Mouse (Mus musculus) 3134 (cell line): ENCODE measurements around the gene Tnfsf10.

ENCODE experiments used
- DNase-seq: peaks from one replicate; pipeline ENCODE4 v3.0.0-alpha.2; 2011; ENCODE audit warnings: low spot score; ENCODE audit not compliant: insufficient read length; ENCODE audit errors: extremely low read depth

Tnfsf10 gene

GRCm38 (mm10) chr3:27370125-27370524 is 53.3 kb downstream of the Tnfsf10 start:
- DNase-seq: no peak

GRCm38 (mm10) chr3:27370582-27371275 is 53.9 kb downstream of the Tnfsf10 start:
- DNase-seq: no peak

- no peak for DNase-seq
Measured at GRCm38 (mm10) chr3:27371276-27371621, 54.4 kb downstream of the Tnfsf10 start, which contains the start of gene Ghsr. Ghsr (plus strand) TSS chr3:27371351.

- peak; percentile 14 for DNase-seq
Measured at GRCm38 (mm10) chr3:27371725-27372650, 55.2 kb downstream of the Tnfsf10 start.

- no peak for DNase-seq
Measured at GRCm38 (mm10) chr3:27374396-27374795, 57.6 kb downstream of the Tnfsf10 start.

GRCm38 (mm10) chr3:27377935-27378334 is 61.1 kb downstream of the Tnfsf10 start:
- no peak for DNase-seq

GRCm38 (mm10) chr3:27384836-27385235 is 68.0 kb downstream of the Tnfsf10 start:
- DNase-seq: no peak

GRCm38 (mm10) chr3:27389923-27390322 is 73.1 kb downstream of the Tnfsf10 start:
- no peak for DNase-seq
